Mouse (Mus musculus) erythroblast, embryonic 14.5 days (primary cell): ENCODE measurements at regions not wholly inside any gene's neighbourhood (a gene's known extent, or its start where the extent isn't known, plus 50 kb on each side); places are given as distances from the start of the nearest gene placed in this dataset.
"Not testable (repeated sequence)": the region's sequence is repeated elsewhere in the genome, so short reads cannot be mapped to it uniquely, and the experiment has no call there.

Source experiments
- H3K27me3 ChIP-seq: 2 replicates; pipeline ENCODE4 v1.6.1; 2012; ENCODE audit warnings: inconsistent platforms; ENCODE audit not compliant: control insufficient read depth
- H3K36me3 ChIP-seq: 2 replicates; pipeline ENCODE4 v1.6.1; 2012; ENCODE audit warnings: mild to moderate bottlenecking, inconsistent platforms; ENCODE audit not compliant: control insufficient read depth
- H3K4me1 ChIP-seq: 2 replicates; pipeline ENCODE4 v1.6.1; 2012; ENCODE audit warnings: inconsistent platforms; ENCODE audit not compliant: control insufficient read depth
- H3K4me3 ChIP-seq: replicated peaks from 2 replicates; pipeline ENCODE3; 2012; ENCODE audit warnings: moderate library complexity, mild to moderate bottlenecking, inconsistent platforms
- H3K9me3 ChIP-seq: 2 replicates; pipeline ENCODE4 v1.6.1; 2012; ENCODE audit warnings: low read length, inconsistent platforms, mixed read lengths; ENCODE audit not compliant: control insufficient read depth

GRCm38 (mm10) chr14:53331153-53331552, 835.6 kb upstream of the Olfr1507 start:
- not testable (repeated sequence) for H3K36me3 ChIP-seq, H3K9me3 ChIP-seq, H3K4me1 ChIP-seq, H3K4me3 ChIP-seq, H3K27me3 ChIP-seq

GRCm38 (mm10) chr14:53324367-53324766, 828.8 kb upstream of the Olfr1507 start:
- H3K9me3 ChIP-seq, H3K27me3 ChIP-seq: not testable (repeated sequence)

GRCm38 (mm10) chr14:53318512-53319309, 823.2 kb upstream of the Olfr1507 start:
- not testable (repeated sequence) for H3K4me3 ChIP-seq, H3K4me1 ChIP-seq, H3K9me3 ChIP-seq, H3K36me3 ChIP-seq, H3K27me3 ChIP-seq

More at GRCm38 (mm10) chr14:53324367-53324766, 828.8 kb upstream of the Olfr1507 start:
- H3K36me3 ChIP-seq, H3K4me1 ChIP-seq, H3K4me3 ChIP-seq: not testable (repeated sequence)

GRCm38 (mm10) chr14:53312490-53312889, 816.9 kb upstream of the Olfr1507 start:
- H3K4me3 ChIP-seq, H3K4me1 ChIP-seq, H3K36me3 ChIP-seq, H3K9me3 ChIP-seq, H3K27me3 ChIP-seq: not testable (repeated sequence)

DNA sequence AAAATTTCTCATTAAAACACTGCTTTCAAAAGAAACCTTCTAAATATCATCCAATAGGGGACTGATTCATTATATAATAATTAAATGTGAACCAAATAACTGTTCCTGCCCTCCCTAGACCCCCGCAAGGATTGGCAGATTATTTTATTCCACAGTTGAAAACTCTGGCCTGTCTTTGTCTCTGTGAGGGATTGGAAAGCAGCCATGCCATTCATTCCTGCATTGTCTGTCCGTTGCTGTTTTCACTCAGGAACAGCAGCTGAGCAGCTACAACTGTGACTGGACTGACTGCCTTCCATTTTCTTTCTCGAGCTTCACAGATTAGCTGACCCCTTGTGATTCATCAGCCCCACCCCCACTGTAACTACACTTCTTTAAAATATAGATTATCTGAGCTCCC, 807.6 kb upstream of the Olfr1507 start:
- not testable (repeated sequence) for H3K9me3 ChIP-seq, H3K27me3 ChIP-seq, H3K4me3 ChIP-seq, H3K4me1 ChIP-seq, H3K36me3 ChIP-seq

DNA sequence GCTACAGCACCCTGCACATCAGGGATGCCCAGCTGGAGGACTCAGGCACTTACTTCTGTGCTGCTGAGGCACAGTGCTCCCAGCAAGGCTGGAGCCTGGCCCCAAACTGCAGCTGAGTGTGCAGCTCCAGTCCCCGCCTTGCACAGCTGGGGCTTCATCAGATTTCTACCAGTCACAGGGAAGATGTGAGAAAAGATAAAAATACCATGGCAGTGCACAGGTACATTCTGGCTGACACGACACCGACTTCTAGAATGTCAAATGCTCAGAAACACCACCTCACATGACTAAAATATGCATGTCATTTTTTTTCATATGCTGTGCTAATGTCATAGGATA, 806.9 kb upstream of the Olfr1507 start:
- H3K27me3 ChIP-seq, H3K4me3 ChIP-seq, H3K9me3 ChIP-seq, H3K4me1 ChIP-seq, H3K36me3 ChIP-seq: not testable (repeated sequence)

- not testable (repeated sequence) for H3K27me3 ChIP-seq, H3K4me1 ChIP-seq, H3K4me3 ChIP-seq, H3K9me3 ChIP-seq, H3K36me3 ChIP-seq
Observed at GRCm38 (mm10) chr14:53301722-53302490, 806.4 kb upstream of the Olfr1507 start.

GRCm38 (mm10) chr14:53301110-53301509, 805.6 kb upstream of the Olfr1507 start:
- H3K9me3 ChIP-seq, H3K4me3 ChIP-seq, H3K4me1 ChIP-seq, H3K27me3 ChIP-seq, H3K36me3 ChIP-seq: not testable (repeated sequence)

GRCm38 (mm10) chr14:53299735-53300134, 804.2 kb upstream of the Olfr1507 start:
- not testable (repeated sequence) for H3K36me3 ChIP-seq, H3K9me3 ChIP-seq, H3K4me1 ChIP-seq, H3K4me3 ChIP-seq, H3K27me3 ChIP-seq

- not testable (repeated sequence) for H3K9me3 ChIP-seq, H3K27me3 ChIP-seq, H3K36me3 ChIP-seq, H3K4me1 ChIP-seq, H3K4me3 ChIP-seq
Observed at GRCm38 (mm10) chr14:53283350-53284141, 788.0 kb upstream of the Olfr1507 start.

GRCm38 (mm10) chr14:53273218-53273617, 777.7 kb upstream of the Olfr1507 start:
- H3K4me3 ChIP-seq, H3K4me1 ChIP-seq, H3K9me3 ChIP-seq, H3K27me3 ChIP-seq, H3K36me3 ChIP-seq: not testable (repeated sequence)

DNA sequence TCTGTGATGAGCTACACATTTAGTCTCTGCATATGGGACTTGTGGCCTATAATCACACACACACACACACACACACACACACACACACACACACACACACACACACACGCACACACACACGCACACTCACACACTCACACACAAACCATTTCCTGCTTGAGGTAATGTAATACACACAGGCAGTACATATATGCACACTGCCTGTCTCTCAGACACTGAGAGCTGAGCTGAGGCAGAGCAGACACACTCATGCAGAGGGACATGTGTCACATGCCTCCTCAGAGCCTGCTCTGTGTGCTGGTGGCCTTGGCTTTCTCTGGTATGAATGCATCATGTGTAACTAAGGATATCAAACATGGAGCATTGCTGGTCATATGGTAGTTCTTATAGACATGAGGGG, 772.1 kb upstream of the Olfr1507 start:
- H3K36me3 ChIP-seq, H3K9me3 ChIP-seq, H3K27me3 ChIP-seq, H3K4me1 ChIP-seq, H3K4me3 ChIP-seq: not testable (repeated sequence)

- H3K36me3 ChIP-seq, H3K4me3 ChIP-seq, H3K4me1 ChIP-seq, H3K27me3 ChIP-seq, H3K9me3 ChIP-seq: not testable (repeated sequence)
Observed at GRCm38 (mm10) chr14:53255962-53256361, 760.4 kb upstream of the Olfr1507 start.

DNA sequence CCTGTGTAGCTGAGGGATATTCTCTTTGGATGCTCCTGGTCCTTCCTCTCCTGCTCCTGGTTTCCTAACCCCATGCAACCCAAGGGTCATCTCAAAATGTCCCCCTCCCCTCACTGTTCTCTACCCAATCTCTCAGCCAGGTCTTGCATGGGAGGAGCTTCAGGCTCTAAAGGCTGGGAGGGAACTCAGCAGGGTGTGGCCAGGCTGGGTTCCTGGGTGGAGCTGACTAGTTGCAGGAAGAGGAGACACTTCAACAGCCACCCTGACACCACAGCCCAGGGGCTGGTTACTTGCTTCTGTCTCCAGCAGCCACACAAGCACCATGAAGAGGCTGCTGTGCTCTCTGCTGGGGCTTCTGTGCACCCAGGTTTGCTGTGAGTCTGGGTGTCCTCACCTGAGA, 757.9 kb upstream of the Olfr1507 start:
- H3K9me3 ChIP-seq, H3K4me3 ChIP-seq, H3K4me1 ChIP-seq, H3K27me3 ChIP-seq, H3K36me3 ChIP-seq: not testable (repeated sequence)
